Mouse (Mus musculus) heart, adult 2 months (tissue): ENCODE results near the gene Atp6v1fnb.

ENCODE experiments used
- CTCF ChIP-seq: fragments of 200-600 bp; IDR thresholded peaks from 2 replicates; pipeline ENCODE4 v1.8.1; 2022; ENCODE audit warnings: antibody characterized with exemption, mild to moderate bottlenecking, moderate library complexity
- EP300 ChIP-seq: fragments of 200-500 bp; IDR thresholded peaks from 2 replicates; pipeline ENCODE4 v1.6.1; 2011; ENCODE audit warnings: low read depth, low read length, control low read depth; ENCODE audit not compliant: insufficient read depth
- POLR2A ChIP-seq: fragments of 200-500 bp; IDR thresholded peaks from 2 replicates; pipeline ENCODE4 v1.6.1; 2011; ENCODE audit warnings: mild to moderate bottlenecking, low read depth, low read length, control low read depth; ENCODE audit not compliant: insufficient read depth

DNA sequence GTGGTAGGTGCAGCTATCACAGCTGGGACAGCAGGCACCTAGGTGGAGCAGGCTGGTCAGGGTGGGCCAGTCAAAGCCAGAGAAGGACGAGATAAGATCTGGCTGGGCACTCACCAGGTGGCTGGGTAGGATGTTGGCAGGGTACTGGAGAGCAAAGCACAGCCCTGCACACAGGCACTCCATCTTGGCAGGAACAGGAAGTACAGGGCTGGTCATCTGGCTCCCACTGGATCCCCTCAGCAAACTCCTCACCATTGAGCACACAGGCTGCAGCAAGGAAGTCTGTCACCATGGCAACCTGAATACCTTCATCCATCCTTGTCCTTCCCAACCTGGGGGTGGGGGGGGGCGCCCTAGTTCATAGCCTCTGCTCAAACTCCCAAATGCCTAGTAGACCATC, 26.6 kb downstream of the Atp6v1fnb start:
- TF ChIP-seq EP300 (no peak), CTCF (no peak), POLR2A (no peak)
